Mouse (Mus musculus) layer of hippocampus, postnatal 14 days (tissue): Measurements from ENCODE around the gene Tk1. TPM values are rescaled to one million over a fixed set of nuclear protein-coding genes. Genes with fewer than 3 reads are reported as not detected.
"Not testable (repeated sequence)": the region's sequence is repeated elsewhere in the genome, so short reads cannot be mapped to it uniquely, and the experiment has no call there.

ENCODE experiments used
- DNase-seq, 2 experiments: peaks; one replicate each; pipeline ENCODE4 v3.0.0; 2021 to 2022; ENCODE audit warnings: low spot score in 2 of 2, mixed read lengths in 1 of 2
- total RNA-seq, 2 experiments: library from RNA; stranded (reverse); gene quantifications; 2 replicates each; pipeline ENCODE4 v1.2.3; 2021

The Tk1 gene
- total RNA-seq, 2 experiments from 2014 or later, result 1.6 to 3.3 TPM

GRCm38 (mm10) chr11:117847593-117848215 is 21.8 kb upstream of the Tk1 start:
- no peak for DNase-seq

- DNase-seq, result no peak
These were observed 20.7 kb upstream of the Tk1 start for GRCm38 (mm10) chr11:117846640-117847039.

DNA sequence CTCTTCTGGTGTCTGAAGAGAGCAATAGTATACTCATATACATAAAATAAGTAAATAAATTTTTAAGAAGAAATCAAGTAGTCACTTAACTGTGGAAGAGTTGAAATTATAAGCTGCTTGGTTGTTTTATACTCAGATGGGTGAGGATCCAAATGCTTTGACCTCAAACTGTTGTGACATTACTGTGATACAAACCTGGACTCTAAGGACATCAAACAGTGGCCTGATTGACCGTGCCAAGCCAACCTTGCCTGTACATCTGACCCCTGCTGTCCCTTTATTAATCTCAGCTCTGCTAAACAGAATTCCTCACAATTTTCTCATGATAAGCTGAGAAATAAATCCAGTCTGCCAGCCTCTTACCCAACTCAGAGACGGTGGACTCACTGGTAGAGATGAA is 19.8 kb upstream of the Tk1 start:
- no peak for DNase-seq

GRCm38 (mm10) chr11:117844997-117845396 is 19.1 kb upstream of the Tk1 start:
- no peak for DNase-seq

- DNase-seq, result no peak
These were observed 17.5 kb upstream of the Tk1 start for GRCm38 (mm10) chr11:117843434-117843833.

DNA sequence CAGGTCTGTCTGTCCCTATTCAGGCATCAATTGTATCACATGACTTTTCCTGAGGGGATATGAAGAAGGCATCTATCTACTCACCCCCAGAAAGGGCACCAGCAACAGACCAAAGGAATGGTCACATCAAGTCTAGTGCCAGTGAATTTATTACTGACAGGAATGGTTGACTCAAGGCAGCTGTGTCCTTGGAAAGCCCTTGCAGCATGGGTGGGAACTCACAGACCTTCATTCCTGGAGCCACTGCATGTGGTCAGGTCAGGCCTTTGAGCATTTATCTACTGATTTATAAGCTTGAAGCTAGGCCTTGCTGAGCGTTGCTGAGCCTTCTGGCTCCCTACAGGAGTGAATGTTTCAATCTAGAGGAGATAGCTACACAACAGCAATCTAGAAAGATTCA is 15.0 kb upstream of the Tk1 start:
- DNase-seq, result no peak

GRCm38 (mm10) chr11:117839021-117839420 is 13.1 kb upstream of the Tk1 start:
- no peak for DNase-seq

DNA sequence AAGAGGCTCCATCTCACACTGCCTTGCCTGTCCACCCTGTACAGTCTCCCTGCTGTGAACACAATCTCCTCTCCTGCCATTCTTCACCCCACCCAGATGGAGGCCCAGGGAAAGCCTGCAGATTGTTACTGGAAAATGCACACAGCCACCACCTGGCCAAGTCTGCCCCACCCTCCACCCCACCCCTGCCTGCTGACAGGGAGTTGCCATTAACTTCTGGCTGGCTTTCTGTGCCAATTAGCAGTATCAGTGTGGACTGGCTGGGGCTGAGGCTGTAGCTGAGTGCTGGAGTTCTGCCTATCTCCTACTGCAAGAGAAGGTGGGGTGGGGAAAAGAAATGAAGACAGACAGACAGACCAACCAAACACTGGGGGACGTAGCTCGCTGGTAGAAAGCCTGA is 12.7 kb upstream of the Tk1 start:
- no peak for DNase-seq

- peak in 1 of 2 experiments; percentile 29 for DNase-seq
These were observed 10.4 kb upstream of the Tk1 start for GRCm38 (mm10) chr11:117836306-117836705.

GRCm38 (mm10) chr11:117834086-117834485 is 8.2 kb upstream of the Tk1 start:
- no peak for DNase-seq

DNA sequence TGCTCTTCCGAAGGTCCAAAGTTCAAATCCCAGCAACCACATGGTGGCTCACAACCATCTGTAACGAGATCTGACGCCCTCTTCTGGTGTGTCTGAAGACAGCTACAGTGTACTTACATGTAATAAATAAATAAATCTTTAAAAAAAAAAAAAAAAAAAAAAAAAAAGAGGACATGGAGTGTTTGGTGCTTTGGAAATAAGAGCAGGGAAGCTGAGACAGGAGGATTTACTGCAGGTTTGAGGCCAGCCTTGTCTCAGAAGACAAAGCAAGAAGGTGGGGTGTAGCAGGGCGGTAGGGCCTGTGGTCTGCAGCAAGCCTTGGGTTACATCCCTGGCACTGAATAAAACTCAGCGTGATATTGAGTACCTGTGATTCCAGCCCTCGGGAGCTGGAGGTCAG is 7.6 kb upstream of the Tk1 start:
- DNase-seq, result not testable (repeated sequence)

- DNase-seq, result peak in 1 of 2 experiments; percentile 55
These were observed 6.4 kb upstream of the Tk1 start for GRCm38 (mm10) chr11:117832086-117832969.

DNA sequence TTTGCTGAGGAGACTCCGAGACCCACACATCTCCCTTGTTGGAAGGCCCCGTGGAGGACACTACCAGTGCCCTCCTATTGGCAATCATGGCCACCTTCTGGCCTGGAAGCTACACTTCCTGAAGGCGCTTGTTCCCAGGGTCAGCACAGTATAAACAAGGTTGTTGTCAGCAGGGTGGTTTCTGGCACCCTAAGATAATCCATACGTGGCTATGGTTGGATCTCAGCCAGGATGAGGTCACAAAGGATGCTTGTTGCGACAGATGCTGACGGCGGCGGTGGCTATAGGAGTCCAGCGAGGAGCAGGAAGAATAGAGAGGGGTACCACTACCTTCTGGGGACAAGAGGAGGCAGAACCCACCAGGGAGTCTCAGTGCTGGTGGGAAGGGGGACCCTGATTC is 4.5 kb upstream of the Tk1 start:
- DNase-seq, result no peak

DNA sequence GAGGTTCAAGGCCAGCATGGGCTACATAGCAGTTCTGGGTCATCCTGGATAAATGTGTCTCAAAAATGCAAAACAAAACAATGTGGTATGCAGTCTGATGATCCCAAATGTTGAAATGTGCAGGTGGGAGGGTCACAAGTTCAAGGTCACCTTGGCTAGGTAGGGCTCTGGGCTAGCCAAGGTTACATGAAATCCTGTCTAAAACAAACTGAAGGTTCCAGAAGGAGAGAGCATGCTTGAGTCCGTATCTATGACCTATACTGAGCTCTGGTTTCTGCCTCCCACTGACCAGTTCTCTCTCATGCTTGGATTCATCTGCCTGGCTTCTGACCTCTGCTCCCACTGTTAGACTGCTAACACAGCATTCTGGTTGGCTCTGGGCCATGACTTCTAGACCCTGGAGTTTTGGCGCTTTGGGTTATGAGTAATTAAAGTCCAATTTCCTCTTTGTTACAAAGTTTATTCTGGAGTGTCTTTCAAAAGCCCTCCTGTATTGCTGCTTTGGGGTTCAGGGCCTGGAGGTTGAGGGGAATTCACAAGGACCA is 3.9 kb upstream of the Tk1 start:
- no peak for DNase-seq

DNA sequence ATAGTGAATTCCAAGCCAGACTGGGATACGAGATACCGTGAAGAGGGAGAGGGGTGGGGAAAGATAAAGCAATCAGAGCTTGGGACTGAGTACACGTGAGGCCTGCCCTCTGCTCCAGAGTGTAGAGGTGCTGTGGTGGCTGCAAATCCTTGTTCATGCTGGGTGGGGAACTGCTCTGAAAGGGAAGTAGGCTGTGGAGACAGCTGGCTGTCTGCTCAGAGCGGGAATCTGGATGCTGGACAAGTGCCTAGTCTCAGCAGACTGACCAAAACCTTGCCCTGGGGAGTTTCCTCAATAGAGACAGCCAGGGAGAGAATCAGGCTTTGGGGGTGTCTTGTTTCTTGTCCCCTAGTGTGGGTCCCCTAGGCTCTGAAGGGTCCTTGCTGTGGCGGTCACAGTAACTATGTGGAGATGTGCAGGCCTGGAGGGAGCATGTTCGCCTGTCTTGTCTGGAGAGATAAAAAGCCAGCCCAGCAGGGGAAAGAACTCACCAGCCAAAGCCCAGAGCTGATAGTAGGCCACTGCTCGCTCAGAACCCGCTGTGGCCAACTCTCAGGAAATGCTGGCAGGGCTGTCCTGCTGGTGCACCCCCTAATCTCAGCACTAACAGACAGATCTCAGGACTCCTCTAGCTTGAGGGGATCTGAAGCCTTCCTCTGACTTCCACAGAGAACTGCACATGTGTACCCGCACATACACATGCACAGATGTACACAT is 3.2 kb upstream of the Tk1 start:
- DNase-seq, result no peak

- no peak for DNase-seq
These were observed 2.4 kb upstream of the Tk1 start for GRCm38 (mm10) chr11:117828149-117828887.

- no peak for DNase-seq
These were observed 1.5 kb upstream of the Tk1 start for GRCm38 (mm10) chr11:117827386-117827785.

DNA sequence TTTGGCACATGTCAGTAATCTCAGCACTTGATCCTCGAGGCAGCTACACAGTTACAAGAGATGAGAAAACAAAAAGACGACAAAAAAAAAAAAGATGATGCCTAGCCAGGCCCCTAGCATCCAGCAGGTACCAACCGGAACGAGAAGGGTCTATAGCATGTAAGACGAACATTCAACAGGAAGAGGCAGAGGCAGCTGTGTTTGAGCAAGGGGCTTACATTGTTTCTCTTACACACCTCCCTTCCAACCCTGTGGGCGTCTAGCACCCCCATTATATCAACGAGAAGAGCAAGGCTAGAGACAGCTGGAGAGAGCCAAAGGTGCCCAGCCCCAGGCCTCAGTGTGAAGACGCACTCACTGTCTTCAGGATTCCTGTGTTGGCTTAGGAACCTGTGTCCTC is 1.0 kb upstream of the Tk1 start:
- DNase-seq, result no peak

- no peak for DNase-seq
These were observed 272 bp upstream of the Tk1 start for GRCm38 (mm10) chr11:117826164-117826563.

DNA sequence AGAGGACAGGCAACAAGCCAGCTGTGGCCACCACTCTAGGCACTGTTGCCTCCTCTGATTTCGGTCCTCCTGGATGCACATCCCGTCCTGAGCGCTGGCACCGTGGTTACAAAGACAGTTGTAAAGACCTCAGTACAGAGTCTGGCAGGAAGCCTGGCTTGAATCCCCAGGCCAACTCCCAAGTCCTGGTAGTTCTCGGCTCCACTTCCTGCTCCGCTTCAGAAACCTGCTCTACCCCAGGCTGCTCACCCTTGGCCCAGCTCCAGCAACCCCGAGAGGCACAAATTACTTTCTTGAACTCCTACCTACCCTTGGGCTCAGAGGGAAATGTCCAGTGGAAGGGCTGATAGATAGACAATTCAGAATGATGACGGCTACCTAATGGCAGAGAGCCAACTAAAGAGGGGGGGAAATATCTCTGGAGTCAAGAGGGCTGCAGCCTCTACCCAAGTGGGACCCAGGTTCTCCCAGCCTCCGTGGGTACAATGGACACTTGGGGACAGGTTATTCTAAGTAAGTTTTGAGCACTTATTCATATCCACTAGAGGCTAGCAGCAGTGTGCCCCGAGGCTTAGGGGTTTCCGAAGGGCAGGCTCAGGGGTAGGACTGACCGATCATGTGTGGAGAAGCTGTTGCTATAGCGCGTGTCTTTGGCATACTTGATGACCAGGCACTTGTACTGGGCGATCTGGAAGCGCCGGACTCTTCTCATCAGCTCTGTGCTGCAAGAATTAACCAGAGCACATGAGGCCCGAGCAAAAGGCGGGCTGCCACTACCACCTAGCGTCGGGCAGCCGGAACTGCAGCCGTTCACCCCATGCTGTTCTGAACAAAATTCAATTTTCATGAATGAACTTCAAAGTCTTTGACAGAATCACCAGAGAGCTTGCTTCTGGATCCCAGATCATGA is 1.6 kb downstream of the Tk1 start:
- peak; percentile 75 to 89 for DNase-seq
